Comparison of ENCODE assay signal across 18 mouse cellular contexts in genomic region chr6:97114821-97115220, GRCm38 (mm10). TPM values are rescaled to one million over a fixed set of nuclear protein-coding genes. Genes with fewer than 3 reads are reported as not detected.
DNase-seq lines count a peak whose midpoint lies in the region; ATAC-seq and TF ChIP-seq lines count a peak whose summit lies in the region.
"Had no signal": no experiment of that assay in that cellular context is flagged by ENCODE, and none has a peak within 500 bp of the region (broad histone marks: within the 10 kb centered on the region; RNA-seq: fewer than 3 reads in every experiment).

No protein-coding gene starts in this region.

- intact Hi-C loops in heart, adult 2 months (cut with DNase I) = no loop called here

- H3K9ac ChIP-seq in kidney, postnatal 0 days (ENCODE audit: low read depth, low read length) = no peak overlapping the region
- H3K9ac ChIP-seq in kidney, embryonic 16.5 days (replicated peaks; ENCODE audit: low read length) = no peak overlapping the region
- H3K9ac ChIP-seq in heart, adult 2 months (ENCODE audit: low read depth, low read length) = no peak overlapping the region
- H3K9ac ChIP-seq: embryonic facial prominence, embryonic 13.5 days; forebrain, embryonic 12.5 days; heart, embryonic 15.5 days; kidney, embryonic 15.5 days; liver, embryonic 13.5 days had no signal

- TF ChIP-seq CTCF in kidney, postnatal 0 days (IDR thresholded peaks at IDR 0.05; ENCODE audit: low read depth) = peak; percentile 23; the same call in 1 of the 2 replicates
- TF ChIP-seq CTCF in Patski (IDR thresholded peaks at IDR 0.05) = peak; percentile 28
- no peak for TF ChIP-seq CTCF in cerebellum, adult 2 months (IDR thresholded peaks at IDR 0.05; ENCODE audit: borderline replicate concordance, insufficient read depth, low read depth, low read length)
- TF ChIP-seq CTCF in heart, adult 2 months (IDR thresholded peaks at IDR 0.05) = no peak

- no peak overlapping the region for H3K4me2 ChIP-seq in kidney, postnatal 0 days (ENCODE audit: low read length)
- no peak overlapping the region for H3K4me2 ChIP-seq in kidney, embryonic 16.5 days (replicated peaks; ENCODE audit: low read depth, low read length)
- H3K4me2 ChIP-seq: embryonic facial prominence, embryonic 13.5 days; forebrain, embryonic 12.5 days; heart, embryonic 15.5 days; kidney, embryonic 15.5 days; liver, embryonic 13.5 days had no signal

- no peak overlapping the region for H3K27ac ChIP-seq in kidney, postnatal 0 days
- H3K27ac ChIP-seq in kidney, embryonic 16.5 days (ENCODE audit: low read length) = no peak overlapping the region
- no peak overlapping the region for H3K27ac ChIP-seq in cerebellum, adult 2 months (ENCODE audit: insufficient read depth, low read length)
- H3K27ac ChIP-seq in heart, adult 2 months = no peak overlapping the region
- H3K27ac ChIP-seq: embryonic facial prominence, embryonic 13.5 days; forebrain, embryonic 12.5 days; heart, embryonic 15.5 days; hindbrain, embryonic 10.5 days; kidney, embryonic 15.5 days; liver, embryonic 13.5 days had no signal

- POLR2A ChIA-PET in Patski (lab: Charles Lee) = no interaction called here

- no peaks in the 10 kb centered on the region for H3K27me3 ChIP-seq in kidney, postnatal 0 days (ENCODE audit: insufficient read depth, low read length)
- no peaks in the 10 kb centered on the region for H3K27me3 ChIP-seq in kidney, embryonic 16.5 days (ENCODE audit: insufficient read depth, low read length)
- no peaks in the 10 kb centered on the region for H3K27me3 ChIP-seq in Patski
- H3K27me3 ChIP-seq in cerebellum, adult 2 months (ENCODE audit: control insufficient read depth, insufficient read depth, low read length) = no peaks in the 10 kb centered on the region
- no peaks in the 10 kb centered on the region for H3K27me3 ChIP-seq in heart, adult 2 months (ENCODE audit: control insufficient read depth, insufficient read depth, low read length)
- H3K27me3 ChIP-seq: embryonic facial prominence, embryonic 13.5 days; forebrain, embryonic 12.5 days; heart, embryonic 15.5 days; kidney, embryonic 15.5 days; liver, embryonic 13.5 days had no signal

- no peaks in the 10 kb centered on the region for H3K4me1 ChIP-seq in kidney, postnatal 0 days (replicated peaks; ENCODE audit: insufficient read depth, low read length)
- no peaks in the 10 kb centered on the region for H3K4me1 ChIP-seq in kidney, embryonic 16.5 days (ENCODE audit: insufficient read depth, low read length)
- H3K4me1 ChIP-seq in cerebellum, adult 2 months (ENCODE audit: control insufficient read depth, insufficient read depth, low read length) = no peaks in the 10 kb centered on the region
- H3K4me1 ChIP-seq in heart, adult 2 months (ENCODE audit: control insufficient read depth, insufficient read depth, low read length) = no peaks in the 10 kb centered on the region
- H3K4me1 ChIP-seq: forebrain, embryonic 12.5 days; heart, embryonic 15.5 days; hindbrain, embryonic 10.5 days; kidney, embryonic 15.5 days had no signal

- WGBS in kidney, postnatal 0 days = 62% methylated on average over 3 of the region's 3 CpGs
- 57% methylated on average over 3 of the region's 3 CpGs for whole genome bisulfite sequencing in kidney, embryonic 16.5 days
- WGBS in cerebellum, adult 2 months = 57% methylated on average over 3 of the region's 3 CpGs
- 76% methylated on average over 3 of the region's 3 CpGs for WGBS in heart, adult 2 months

- H3K36me3 ChIP-seq in kidney, postnatal 0 days (ENCODE audit: insufficient read depth, low read length) = peaks cover 26% of the 10 kb centered on the region
- peaks cover 32% of the 10 kb centered on the region; the same call in 1 of the 2 replicates for H3K36me3 ChIP-seq in kidney, embryonic 16.5 days (ENCODE audit: insufficient read depth, low read length)
- no peaks in the 10 kb centered on the region for H3K36me3 ChIP-seq in heart, adult 2 months (ENCODE audit: control insufficient read depth, insufficient read depth, low read length)
- H3K36me3 ChIP-seq: forebrain, embryonic 12.5 days; liver, embryonic 13.5 days had no signal

- no peaks in the 10 kb centered on the region for H3K9me3 ChIP-seq in kidney, postnatal 0 days (replicated peaks; ENCODE audit: low read length)
- H3K9me3 ChIP-seq in kidney, embryonic 16.5 days (ENCODE audit: low read length) = no peaks in the 10 kb centered on the region
- H3K9me3 ChIP-seq: embryonic facial prominence, embryonic 13.5 days; forebrain, embryonic 12.5 days; heart, embryonic 15.5 days; hindbrain, embryonic 10.5 days; kidney, embryonic 15.5 days; liver, embryonic 13.5 days had no signal

- ATAC-seq in kidney, postnatal 0 days (replicated peaks; ENCODE audit: low FRiP score, low read depth) = no peak
- no peak for ATAC-seq in kidney, embryonic 16.5 days (ENCODE audit: low FRiP score, low TSS enrichment)
- no peak for ATAC-seq in Patski
- ATAC-seq in megakaryocyte-erythroid progenitor cell, adult 5-6 weeks (replicated peaks; ENCODE audit: low FRiP score, low TSS enrichment, poor library complexity, severe bottlenecking) = 0 out of 2 replicates have a peak, but pooled peaks have one; percentile 40
- ATAC-seq: inflammation-experienced regulatory T-cells, adult 6 months; midbrain, embryonic 16.5 days had no signal

- in situ Hi-C loops in Patski (cut with MboI; ENCODE audit: low pct_unique_long_range_greater_than_20kb) = no loop called here

- DNase-seq in kidney, postnatal 0 days (ENCODE audit: low spot score) = no peak
- peak; percentile 19 for DNase-seq in retina, postnatal 1 day
- DNase-seq in retina, embryonic 14.5 days (ENCODE audit: low spot score) = no peak
- no peak for DNase-seq in Patski (ENCODE audit: low read depth, low spot score)
- no peak for DNase-seq in cerebellum, adult 2 months
- no peak for DNase-seq in heart, adult 2 months
- DNase-seq: adrenal gland, postnatal 14 days; cerebellum, postnatal 25 days; liver, embryonic 13.5 days had no signal

- H3K79me2 ChIP-seq in heart, adult 2 months (replicated peaks; ENCODE audit: control insufficient read depth, insufficient read depth, low read length) = no peaks in the 10 kb centered on the region

- TF ChIP-seq EP300 in heart, adult 2 months (IDR thresholded peaks at IDR 0.05; ENCODE audit: insufficient read depth, low read depth, low read length) = no peak

- TF ChIP-seq POLR2A in cerebellum, adult 2 months (IDR thresholded peaks at IDR 0.05; ENCODE audit: borderline replicate concordance, insufficient read depth, low read length) = no peak
- no peak for TF ChIP-seq POLR2A in heart, adult 2 months (IDR thresholded peaks at IDR 0.05; ENCODE audit: insufficient read depth, low read depth, low read length)

- CTCF ChIA-PET in Patski (lab: Charles Lee) = interaction anchor here (0.8 kb wide), 1 partner anchor 19 kb away, joined by 3 read pairs; no protein-coding TSS in a partner anchor

- H3K4me3 ChIP-seq in kidney, postnatal 0 days (replicated peaks; ENCODE audit: low read depth, low read length) = no peak overlapping the region
- H3K4me3 ChIP-seq in kidney, embryonic 16.5 days (ENCODE audit: low read length) = no peak overlapping the region
- H3K4me3 ChIP-seq in cerebellum, adult 2 months (replicated peaks; ENCODE audit: insufficient read depth, low read depth, low read length) = no peak overlapping the region
- no peak overlapping the region for H3K4me3 ChIP-seq in heart, adult 2 months
- H3K4me3 ChIP-seq: embryonic facial prominence, embryonic 13.5 days; forebrain, embryonic 12.5 days; heart, embryonic 15.5 days; hindbrain, embryonic 10.5 days; kidney, embryonic 15.5 days; liver, embryonic 13.5 days had no signal

RNA-seq across cellular contexts. Expression of gene Eogt, which starts 34.2 kb away (rescaled TPM):
- polyA plus RNA-seq in kidney, postnatal 0 days (2015; fragmentation: Nextera tagmentation; extraction: Ambion mirVana) = 12.8 and 14.4 TPM in 2 replicates
- 22.9 and 24.5 TPM in 2 replicates for polyA plus RNA-seq in kidney, embryonic 16.5 days (2015; fragmentation: Nextera tagmentation; extraction: Ambion mirVana)
- 38.3 TPM for polyA plus RNA-seq in Patski (2021)
- 2.5 and 4.5 TPM in 2 replicates for total RNA-seq in megakaryocyte-erythroid progenitor cell, adult 5-6 weeks (2014; fragmentation: Nextera tagmentation)
- total RNA-seq in megakaryocyte-erythroid progenitor cell, adult 5-6 weeks (2017) = 8.3 and 9.9 TPM in 2 replicates
- 20.7 and 21.8 TPM in 2 replicates for polyA plus RNA-seq in cerebellum, adult 2 months (2012; rRNA removed)
- 10 to 100 TPM; 12.5 to 16.1 TPM for total RNA-seq in heart, adult 2 months (2021)
- 8.7 and 13.5 TPM in 2 replicates for polyA plus RNA-seq in heart, adult 2 months (2012; rRNA removed)

RNA-seq across cellular contexts. Expression of gene Fam19a4, which starts 54.6 kb away (rescaled TPM):
- 0.08 and 0.23 TPM in 2 replicates for polyA plus RNA-seq in kidney, postnatal 0 days (2015; fragmentation: Nextera tagmentation; extraction: Ambion mirVana)
- polyA plus RNA-seq in kidney, embryonic 16.5 days (2015; fragmentation: Nextera tagmentation; extraction: Ambion mirVana) = 0.59 and 0.77 TPM in 2 replicates
- not detected for polyA plus RNA-seq in Patski (2021)
- total RNA-seq in megakaryocyte-erythroid progenitor cell, adult 5-6 weeks (2014; fragmentation: Nextera tagmentation) = not detected in 2 replicates
- not detected in 2 replicates for total RNA-seq in megakaryocyte-erythroid progenitor cell, adult 5-6 weeks (2017)
- polyA plus RNA-seq in cerebellum, adult 2 months (2012; rRNA removed) = 0.13 and 0.54 TPM in 2 replicates
- not detected for total RNA-seq in heart, adult 2 months (2021)
- polyA plus RNA-seq in heart, adult 2 months (2012; rRNA removed) = not detected in 2 replicates
- polyA plus RNA-seq: inflammation-experienced regulatory T-cells, adult 6 months; liver, embryonic 13.5 days had no signal

Comparison
In these comparisons a context has a peak if more than half of its experiments do, and no peak if none do; other contexts are left out.
1. CTCF ChIP-seq: peak in kidney, postnatal 0 days (single experiment) and Patski (single experiment); none in cerebellum, adult 2 months (single experiment) and heart, adult 2 months (single experiment).